Mouse (Mus musculus) CH12.LX (cell line): ENCODE measurements around the gene Ensa. TPM values are rescaled to one million over a fixed set of nuclear protein-coding genes. Genes with fewer than 3 reads are reported as not detected.

Source experiments
- DNase-seq: peaks from one replicate; pipeline ENCODE4 v3.0.0-alpha.2; 2013; ENCODE audit errors: extremely low read depth
- H3K27ac ChIP-seq: 2 replicates; pipeline ENCODE4 v1.5.1; 2012; ENCODE audit warnings: low read depth, mild to moderate bottlenecking, control low read depth, moderate library complexity; ENCODE audit not compliant: insufficient read depth
- H3K27me3 ChIP-seq: replicated peaks from 2 replicates; pipeline ENCODE3; 2012; ENCODE audit warnings: inconsistent platforms
- H3K36me3 ChIP-seq, 2 experiments: replicated peaks in 1 of 2; 2 replicates each; pipeline versions ENCODE3 to v1.6.1; 2012; ENCODE audit warnings: inconsistent platforms in 1 of 2, low read length in 1 of 2, mild to moderate bottlenecking in 1 of 2, mixed read lengths in 1 of 2, moderate library complexity in 1 of 2; ENCODE audit not compliant: control insufficient read depth in 1 of 2, insufficient read depth in 1 of 2
- H3K4me1 ChIP-seq, 2 experiments: 2 replicates each; pipeline ENCODE4 v1.6.1; 2012; ENCODE audit warnings: inconsistent platforms in 1 of 2, moderate library complexity in 1 of 2; ENCODE audit not compliant: insufficient read depth in 2 of 2, control insufficient read depth in 1 of 2
- H3K4me2 ChIP-seq: 2 replicates; pipeline ENCODE4 v1.6.1; 2012; ENCODE audit warnings: low read depth, mild to moderate bottlenecking, control low read depth; ENCODE audit not compliant: poor library complexity, insufficient read depth, severe bottlenecking
- H3K4me3 ChIP-seq, 3 experiments: fragments of 150-350 bp in 1 of 3; sonication (generic) in 1 of 3; replicated peaks in 1 of 3; 2 replicates each; pipeline versions ENCODE3 to v1.5.1; 2011 to 2012; ENCODE audit warnings: low read depth in 2 of 3, low read length in 2 of 3, mild to moderate bottlenecking in 2 of 3, moderate library complexity in 2 of 3, control low read depth in 1 of 3, improper control_type of control experiment in 1 of 3, inconsistent platforms in 1 of 3, mixed read lengths in 1 of 3; ENCODE audit not compliant: poor library complexity in 1 of 3
- H3K79me2 ChIP-seq: replicated peaks from 2 replicates; pipeline ENCODE4 v1.6.1; 2012; ENCODE audit warnings: mild to moderate bottlenecking, moderate library complexity; ENCODE audit not compliant: control insufficient read depth, poor library complexity, insufficient read depth, severe bottlenecking; ENCODE audit errors: extremely low read depth
- H3K9ac ChIP-seq: 2 replicates; pipeline ENCODE4 v1.6.1; 2012; ENCODE audit warnings: low read depth, mild to moderate bottlenecking, control low read depth, moderate library complexity; ENCODE audit not compliant: insufficient read depth
- H3K9me3 ChIP-seq: replicated peaks from 2 replicates; pipeline ENCODE3; 2012; ENCODE audit warnings: low read length, inconsistent platforms, mixed read lengths
- BHLHE40 ChIP-seq: IDR thresholded peaks from 2 replicates; pipeline ENCODE4 v1.6.1; 2011; ENCODE audit warnings: mild to moderate bottlenecking, low read depth, low read length, improper control_type of control experiment
- GABPA ChIP-seq: IDR thresholded peaks from 2 replicates; pipeline ENCODE4 v1.6.1; 2012; ENCODE audit warnings: low read depth, low read length, improper control_type of control experiment, inconsistent platforms; ENCODE audit not compliant: insufficient replicate concordance
- HCFC1 ChIP-seq: IDR thresholded peaks from 2 replicates; pipeline ENCODE4 v1.6.1; 2012; ENCODE audit warnings: low read depth, mild to moderate bottlenecking, inconsistent platforms, low read length, improper control_type of control experiment
- IRF4 ChIP-seq: IDR thresholded peaks from 2 replicates; pipeline ENCODE4 v1.6.1; 2014; ENCODE audit warnings: low read depth, mild to moderate bottlenecking, inconsistent platforms, low read length, improper control_type of control experiment
- JUN ChIP-seq: IDR thresholded peaks from 2 replicates; pipeline ENCODE4 v1.6.1; 2011; ENCODE audit warnings: low read depth, mild to moderate bottlenecking, low read length, improper control_type of control experiment, moderate library complexity; ENCODE audit not compliant: insufficient read depth
- JUND ChIP-seq: conservative IDR thresholded peaks from 2 replicates; pipeline ENCODE4 v1.6.1; 2011; ENCODE audit warnings: low read depth, low read length, improper control_type of control experiment
- MAX ChIP-seq: IDR thresholded peaks from 2 replicates; pipeline ENCODE4 v1.6.1; 2011; ENCODE audit warnings: low read length, improper control_type of control experiment
- MYC ChIP-seq: IDR thresholded peaks from 2 replicates; pipeline ENCODE4 v1.6.1; 2011; ENCODE audit warnings: low read depth, mild to moderate bottlenecking, improper control_type of control experiment, low read length
- NRF1 ChIP-seq: IDR thresholded peaks from 2 replicates; pipeline ENCODE4 v1.6.1; 2014; ENCODE audit warnings: low read depth, mild to moderate bottlenecking, inconsistent platforms, low read length, improper control_type of control experiment, moderate library complexity
- PAX5 ChIP-seq: IDR thresholded peaks from 2 replicates; pipeline ENCODE4 v1.6.1; 2012; ENCODE audit warnings: low read length, inconsistent platforms, mixed read lengths
- RCOR1 ChIP-seq: conservative IDR thresholded peaks from 2 replicates; pipeline ENCODE4 v1.6.1; 2012; ENCODE audit warnings: low read depth, mild to moderate bottlenecking, inconsistent platforms, low read length, improper control_type of control experiment
- UBTF ChIP-seq: IDR thresholded peaks from 2 replicates; pipeline ENCODE4 v1.6.1; 2012; ENCODE audit warnings: low read depth, mild to moderate bottlenecking, inconsistent platforms, low read length, improper control_type of control experiment, moderate library complexity
- ZC3H11A ChIP-seq: IDR thresholded peaks from 2 replicates; pipeline ENCODE4 v1.6.1; 2012; ENCODE audit warnings: low read depth, mild to moderate bottlenecking, inconsistent platforms, low read length, improper control_type of control experiment
- ZNF384 ChIP-seq: IDR thresholded peaks from 2 replicates; pipeline ENCODE4 v1.6.1; 2012; ENCODE audit warnings: low read depth, low read length, improper control_type of control experiment, inconsistent platforms
- dilution Hi-C: fragments of 300-500 bp; cut with MboI; formaldehyde crosslinking; loops from 2 replicates; pipeline ENCODE4 v1.14.3; 2020; ENCODE audit warnings: low sequenced_read_pairs; ENCODE audit not compliant: extremely low pct_unique_long_range_greater_than_20kb, extremely low pct_ligation_motif_present
- in situ Hi-C: fragments of 300-500 bp; cut with MboI; formaldehyde crosslinking; loops from 3 replicates; pipeline ENCODE4 v1.14.3; 2019; ENCODE audit warnings: low sequenced_read_pairs, low pct_ligation_motif_present, low pct_unique_long_range_greater_than_20kb, mixed read lengths
- polyA plus RNA-seq: library from polyadenylated mRNA; unstranded; fragments of >175 nt; gene quantifications from 2 replicates; pipeline ENCODE4 v1.2.1, GENCODE M21; 2012; ENCODE audit warnings: low read depth; ENCODE audit not compliant: insufficient read length
- total RNA-seq, 2 experiments: library from RNA; depleted of rRNA; stranded (reverse); fragments of 300-350 nt in 1 of 2; fragments of >200 nt in 1 of 2; gene quantifications; 2 replicates each; pipeline ENCODE4 v1.2.3; 2012 to 2014

The Ensa gene
- total and polyA plus RNA-seq, 3 experiments = 51.5 to 58.4 (median 57.8) TPM

DNA sequence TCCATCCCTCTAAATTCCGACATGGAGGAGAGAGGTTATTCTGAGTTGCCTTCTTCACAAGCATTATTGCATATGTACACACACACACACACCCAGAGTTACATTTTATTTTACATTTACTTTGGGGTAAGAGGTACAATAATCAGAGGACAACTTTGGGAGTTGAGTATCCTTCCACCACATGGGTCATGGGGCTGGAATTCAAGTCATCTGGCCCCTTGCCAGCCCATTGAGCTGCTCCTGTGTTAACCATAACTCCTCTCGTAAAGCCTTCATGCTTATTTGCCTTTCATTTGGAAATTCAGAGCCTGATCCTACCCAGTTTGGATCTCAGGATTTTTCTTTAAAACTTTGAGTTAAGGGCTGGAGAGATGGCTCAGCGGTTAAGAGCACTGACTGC lies 18.7 kb upstream of the Ensa start:
- Histone ChIP-seq H3K9ac (no peak overlapping the region), H3K4me1 (peaks cover 0 to under 1% of the 10 kb centered on the region in 2 experiments; a peak in 1 of 4 replicates), H3K9me3 (no peaks in the 10 kb centered on the region), H3K27ac (no peak overlapping the region), H3K27me3 (no peaks in the 10 kb centered on the region), H3K36me3 (peaks cover 28 to 66% of the 10 kb centered on the region in 2 experiments), H3K4me2 (no peak overlapping the region), H3K79me2 (no peaks in the 10 kb centered on the region), H3K4me3 (no peak overlapping the region)
- in situ Hi-C loops = no loop called here
- TF ChIP-seq UBTF (no peak), RCOR1 (no peak), ZNF384 (no peak), GABPA (no peak), MYC (no peak)
- dilution Hi-C loops = no loop called here
- DNase-seq = no peak

DNA sequence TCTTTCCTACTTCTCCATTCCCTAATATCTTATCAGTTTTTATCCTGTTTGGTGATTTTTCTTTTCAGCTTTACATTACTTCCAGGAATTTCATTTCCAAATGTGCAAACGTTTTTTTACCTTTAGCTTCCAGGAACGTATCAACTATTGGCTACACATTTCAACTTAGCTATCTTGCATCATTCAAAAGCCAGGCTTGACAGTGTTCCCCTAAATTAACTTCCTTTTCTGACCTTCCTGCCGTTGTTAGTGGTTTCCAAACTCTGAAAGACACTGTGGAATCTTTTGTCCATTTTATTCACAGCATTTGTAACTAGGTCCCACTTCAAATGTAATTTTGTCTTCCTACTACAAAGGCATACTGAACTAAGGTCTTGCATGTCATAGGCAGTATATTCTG lies 15.6 kb upstream of the Ensa start:
- peaks cover 28 to 64% of the 10 kb centered on the region in 2 experiments for H3K36me3 ChIP-seq
- no peak for DNase-seq
- dilution Hi-C loops (no loop called here), in situ Hi-C loops (no loop called here)
- no peaks in the 10 kb centered on the region for H3K27me3 ChIP-seq
- no peak overlapping the region for H3K9ac ChIP-seq
- H3K4me3 ChIP-seq = no peak overlapping the region
- H3K9me3 ChIP-seq = no peaks in the 10 kb centered on the region
- H3K79me2 ChIP-seq = no peaks in the 10 kb centered on the region
- H3K4me2 ChIP-seq = no peak overlapping the region
- no peak for TF ChIP-seq ZNF384
- TF ChIP-seq MAX = no peak
- no peak for TF ChIP-seq ZC3H11A
- H3K27ac ChIP-seq = no peak overlapping the region
- no peaks in the 10 kb centered on the region for H3K4me1 ChIP-seq

DNA sequence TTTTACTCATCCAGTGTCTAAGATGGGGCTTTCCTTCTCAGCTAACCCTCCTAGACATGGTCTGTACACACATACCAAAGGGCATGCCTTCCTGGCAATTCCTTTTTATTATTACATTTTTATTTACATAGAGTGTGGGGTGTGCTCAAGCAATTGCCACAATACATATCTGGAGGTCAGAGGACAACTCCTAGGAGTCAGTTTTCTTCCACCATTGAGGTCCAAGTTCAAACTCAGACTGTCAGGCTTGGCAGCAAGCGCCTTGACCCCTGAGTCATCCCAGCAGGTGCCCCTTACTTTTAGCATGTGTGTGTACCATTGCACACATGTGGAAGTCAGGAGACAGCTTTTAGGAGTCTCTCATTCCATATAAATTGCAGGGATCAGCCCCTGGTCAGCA lies 10.8 kb upstream of the Ensa start:
- dilution Hi-C loops (no loop called here), in situ Hi-C loops (no loop called here)
- no peak for DNase-seq
- Histone ChIP-seq H3K9ac (no peak overlapping the region), H3K27me3 (no peaks in the 10 kb centered on the region), H3K4me2 (no peak overlapping the region), H3K36me3 (peaks cover 37 to 64% of the 10 kb centered on the region in 2 experiments), H3K9me3 (no peaks in the 10 kb centered on the region), H3K4me3 (no peak overlapping the region), H3K79me2 (no peaks in the 10 kb centered on the region), H3K27ac (no peak overlapping the region), H3K4me1 (no peaks in the 10 kb centered on the region)
- no peak for TF ChIP-seq RCOR1
- TF ChIP-seq BHLHE40 = no peak
- TF ChIP-seq HCFC1 = no peak
- TF ChIP-seq GABPA = no peak
- no peak for TF ChIP-seq PAX5
- TF ChIP-seq IRF4 = no peak
- no peak for TF ChIP-seq JUND
- no peak for TF ChIP-seq JUN
- TF ChIP-seq NRF1 = no peak
